Mouse (Mus musculus) hematopoietic stem cell, adult 5-6 weeks (primary cell): ENCODE results near the gene Iqcf3. TPM values are rescaled to one million over a fixed set of nuclear protein-coding genes. Genes with fewer than 3 reads are reported as not detected.
"Not testable (repeated sequence)": the region's sequence is repeated elsewhere in the genome, so short reads cannot be mapped to it uniquely, and the experiment has no call there.

Experiments used
- ATAC-seq, 2 experiments: fragments of 125-278 bp in 1 of 2; replicated peaks in 1 of 2; 2 replicates each; pipeline ENCODE4 v1.8.0; 2016 to 2017; ENCODE audit warnings: inconsistent platforms in 2 of 2, mild to moderate bottlenecking in 2 of 2, moderate number of reproducible peaks in 2 of 2, low read depth in 1 of 2, moderate TSS enrichment in 1 of 2; ENCODE audit not compliant: low FRiP score in 2 of 2, poor library complexity in 2 of 2, severe bottlenecking in 2 of 2, insufficient read depth in 1 of 2, low TSS enrichment in 1 of 2
- total RNA-seq: library from RNA; stranded (forward); fragments of 172-1452, 232-1000 nt; gene quantifications from 2 replicates; pipeline ENCODE4 v1.2.3, GENCODE M21; 2017

The Iqcf3 gene
- total RNA-seq, 1 experiment from 2014 or later: not detected

- no peak for ATAC-seq
Observed at GRCm38 (mm10) chr9:106519433-106519832, 42.0 kb downstream of the Iqcf3 start.

- no peak for ATAC-seq
Observed at GRCm38 (mm10) chr9:106514273-106514672, 47.2 kb downstream of the Iqcf3 start, which contains the start of gene Iqcf5. Gene Iqcf5, plus strand, starts transcription at chr9:106514573.

GRCm38 (mm10) chr9:106513566-106513965 lies 47.9 kb downstream of the Iqcf3 start:
- ATAC-seq: no peak

GRCm38 (mm10) chr9:106512729-106513450 lies 48.5 kb downstream of the Iqcf3 start:
- no peak for ATAC-seq

- ATAC-seq: no peak
Observed at GRCm38 (mm10) chr9:106509356-106509755, 52.1 kb downstream of the Iqcf3 start.

GRCm38 (mm10) chr9:106504246-106504645 lies 57.2 kb downstream of the Iqcf3 start:
- no peak for ATAC-seq

- no peak for ATAC-seq
Observed at GRCm38 (mm10) chr9:106501846-106502245, 59.6 kb downstream of the Iqcf3 start.

GRCm38 (mm10) chr9:106499667-106500066 lies 61.8 kb downstream of the Iqcf3 start, which contains the start of gene Iqcf1:
Gene Iqcf1, plus strand, starts transcription at chr9:106499967.
- ATAC-seq: no peak

GRCm38 (mm10) chr9:106487602-106488001 lies 73.8 kb downstream of the Iqcf3 start:
- ATAC-seq: not testable (repeated sequence)

GRCm38 (mm10) chr9:106485076-106485475 lies 76.4 kb downstream of the Iqcf3 start:
- no peak for ATAC-seq

GRCm38 (mm10) chr9:106483606-106484005 lies 77.8 kb downstream of the Iqcf3 start:
- no peak for ATAC-seq

- ATAC-seq: no peak
Observed at GRCm38 (mm10) chr9:106483136-106483535, 78.3 kb downstream of the Iqcf3 start.

- no peak for ATAC-seq
Observed at GRCm38 (mm10) chr9:106482578-106483115, 78.8 kb downstream of the Iqcf3 start.

GRCm38 (mm10) chr9:106481676-106482075 lies 79.8 kb downstream of the Iqcf3 start:
- no peak for ATAC-seq

- ATAC-seq: peak; percentile 9 to 13; a peak in 1 of 4 replicates
Observed at GRCm38 (mm10) chr9:106481075-106481474, 80.4 kb downstream of the Iqcf3 start.

- no peak for ATAC-seq
Observed at GRCm38 (mm10) chr9:106480541-106480940, 80.9 kb downstream of the Iqcf3 start.

GRCm38 (mm10) chr9:106478101-106478500 lies 83.3 kb downstream of the Iqcf3 start:
- ATAC-seq: no peak

GRCm38 (mm10) chr9:106477649-106478048 lies 83.8 kb downstream of the Iqcf3 start:
- ATAC-seq: no peak
